Mouse (Mus musculus) cerebellum, adult (tissue): ENCODE results near the gene Bcar3.

Experiments
- ATAC-seq: cut with Nextera tagmentation; 2 replicates; pipeline ENCODE4 v1.9.2; 2017; ENCODE audit warnings: mild to moderate bottlenecking, moderate library complexity, mixed read lengths; ENCODE audit not compliant: insufficient number of reproducible peaks, low FRiP score, low TSS enrichment

Gene Bcar3

GRCm38 (mm10) chr3:122499647-122500046 is 205.7 kb downstream of the Bcar3 start:
- ATAC-seq, result no peak

DNA sequence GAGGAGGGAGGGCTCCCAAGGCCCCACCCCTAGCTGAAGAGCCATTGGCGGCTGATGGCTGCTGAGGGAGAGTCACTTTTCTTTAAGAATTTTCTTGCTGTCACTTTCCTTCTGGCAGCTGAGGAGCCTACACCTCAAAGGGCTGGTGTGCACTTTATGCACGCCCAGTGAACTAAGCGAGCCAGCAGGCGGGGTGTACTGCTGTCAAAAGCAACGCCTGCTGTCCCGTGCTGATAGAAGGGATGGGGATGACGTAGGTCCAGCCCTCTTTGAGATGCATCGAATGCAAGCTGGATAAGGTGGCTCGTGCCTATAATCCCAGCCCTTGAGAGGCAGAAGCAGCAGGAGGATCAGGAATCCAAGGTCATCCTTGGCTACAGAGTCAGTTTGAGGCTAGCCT is 207.0 kb downstream of the Bcar3 start:
- no peak for ATAC-seq

DNA sequence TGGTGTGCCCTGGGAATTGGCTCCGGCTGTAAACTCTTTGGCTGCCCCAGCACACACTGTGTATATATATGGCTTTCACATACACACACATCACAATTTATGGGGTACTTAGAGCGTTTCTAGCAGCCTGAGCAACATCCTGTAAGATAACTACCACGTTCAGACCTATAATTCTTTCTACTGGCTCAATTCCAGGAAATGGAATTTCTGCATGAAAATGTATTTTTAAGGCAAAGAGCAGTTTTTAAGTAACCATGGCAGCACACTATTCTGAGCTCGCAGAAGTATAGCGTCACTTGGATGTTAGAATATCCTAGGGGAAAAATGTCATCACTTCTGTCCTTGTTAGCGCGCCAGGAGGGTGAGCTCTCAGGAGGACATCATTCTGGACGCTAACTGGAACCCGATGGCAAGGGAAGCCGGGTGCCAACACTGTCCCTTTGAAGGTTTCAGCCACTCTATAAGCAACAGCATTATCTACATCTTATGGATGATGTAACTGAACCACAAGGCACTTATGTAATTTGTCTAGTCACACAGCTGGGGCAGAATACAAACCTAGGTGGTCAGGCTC is 212.5 kb downstream of the Bcar3 start:
- no peak for ATAC-seq

- no peak for ATAC-seq
These were observed 213.9 kb downstream of the Bcar3 start for GRCm38 (mm10) chr3:122507826-122508225.

GRCm38 (mm10) chr3:122509084-122509483 is 215.1 kb downstream of the Bcar3 start:
- peak; percentile 43; the same call in 1 of the 2 replicates for ATAC-seq

GRCm38 (mm10) chr3:122509534-122510239 is 215.8 kb downstream of the Bcar3 start:
- ATAC-seq, result no peak

DNA sequence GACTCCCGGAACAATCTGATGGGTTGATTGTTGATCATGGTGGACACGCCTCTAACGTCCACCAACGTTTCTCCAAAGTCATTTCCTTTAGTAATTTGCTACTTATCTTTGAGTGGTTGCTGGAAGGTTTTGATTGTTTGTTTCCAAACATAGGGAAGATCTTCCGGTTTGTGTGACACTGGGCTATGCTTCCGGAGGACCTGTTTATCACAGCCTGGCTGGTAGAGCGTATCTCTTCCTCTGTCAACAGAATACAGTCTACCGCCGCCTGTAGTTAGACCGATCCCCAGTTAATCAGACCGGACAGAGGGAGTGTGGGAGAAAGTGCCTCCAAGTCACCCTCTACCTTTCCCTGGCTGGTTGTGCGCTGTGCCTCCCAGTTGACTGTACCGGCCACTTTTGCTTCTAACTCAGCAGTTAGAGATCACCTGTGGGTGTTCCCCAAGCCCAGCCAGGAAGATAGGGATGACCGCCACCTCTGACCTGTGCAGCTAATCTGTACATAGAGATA is 216.4 kb downstream of the Bcar3 start:
- no peak for ATAC-seq

DNA sequence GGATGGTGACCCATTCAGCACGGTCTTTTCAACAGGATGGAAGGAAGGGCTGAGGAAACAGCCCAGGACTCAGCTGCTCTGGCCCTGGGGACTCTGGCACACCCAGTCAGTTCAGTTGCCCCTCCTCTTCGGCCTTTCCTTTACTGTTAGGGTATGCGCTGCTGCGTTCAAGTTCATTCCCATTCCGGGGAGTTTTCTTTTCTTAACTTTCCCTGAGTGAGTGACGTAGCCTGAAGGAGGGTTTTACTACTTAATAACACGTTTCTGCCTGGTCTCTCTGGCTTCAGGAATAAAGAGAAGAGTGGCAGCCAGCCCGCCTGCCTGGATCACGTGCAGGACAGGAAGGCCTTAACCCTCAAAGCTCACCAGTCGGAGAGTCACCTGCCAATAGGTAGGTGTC is 217.0 kb downstream of the Bcar3 start:
- ATAC-seq, result no peak

DNA sequence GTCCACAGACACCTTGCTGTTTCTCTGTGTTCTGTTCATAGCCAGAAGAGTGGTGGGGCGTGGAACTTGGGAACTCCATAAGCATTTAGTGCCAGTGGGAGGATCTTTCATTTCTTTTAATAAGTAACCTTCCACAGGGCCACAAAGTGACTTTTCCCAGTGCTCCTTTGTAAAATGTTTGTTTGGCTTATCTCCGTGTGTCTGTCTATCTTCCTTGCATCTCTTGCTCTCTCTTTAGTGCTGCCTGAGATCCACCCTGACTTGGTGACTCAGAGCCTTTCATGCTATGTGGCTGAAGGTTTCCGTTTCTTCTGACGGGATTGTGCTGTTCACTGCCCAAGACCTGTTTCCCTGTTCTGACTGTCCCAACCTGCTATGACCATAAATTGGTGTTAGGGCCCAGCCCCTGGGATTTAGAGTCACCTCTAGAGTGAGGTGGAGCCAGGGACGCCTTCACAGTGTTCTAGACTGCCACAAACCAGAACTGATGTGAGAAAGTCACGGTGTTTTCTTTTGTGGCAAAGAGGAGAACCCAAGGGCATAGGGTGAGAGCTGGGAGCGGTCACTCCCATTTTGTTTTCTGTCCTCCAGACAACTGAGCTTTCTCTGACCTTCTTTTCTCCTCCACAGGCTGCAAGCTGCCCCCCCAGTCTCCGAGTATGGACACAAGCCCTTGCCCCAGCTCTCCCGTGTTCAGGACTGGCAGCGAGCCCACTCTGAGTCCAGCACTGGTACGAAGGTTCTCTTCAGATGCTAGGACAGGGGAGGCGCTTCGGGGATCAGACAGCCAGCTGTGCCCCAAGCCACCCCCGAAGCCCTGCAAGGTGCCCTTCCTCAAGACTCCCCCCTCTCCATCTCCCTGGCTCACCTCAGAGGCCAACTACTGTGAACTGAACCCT is 218.0 kb downstream of the Bcar3 start:
- ATAC-seq, result no peak

GRCm38 (mm10) chr3:122512725-122513375 is 218.9 kb downstream of the Bcar3 start:
- ATAC-seq, result no peak

- ATAC-seq, result no peak
These were observed 221.8 kb downstream of the Bcar3 start for GRCm38 (mm10) chr3:122515568-122516326.

DNA sequence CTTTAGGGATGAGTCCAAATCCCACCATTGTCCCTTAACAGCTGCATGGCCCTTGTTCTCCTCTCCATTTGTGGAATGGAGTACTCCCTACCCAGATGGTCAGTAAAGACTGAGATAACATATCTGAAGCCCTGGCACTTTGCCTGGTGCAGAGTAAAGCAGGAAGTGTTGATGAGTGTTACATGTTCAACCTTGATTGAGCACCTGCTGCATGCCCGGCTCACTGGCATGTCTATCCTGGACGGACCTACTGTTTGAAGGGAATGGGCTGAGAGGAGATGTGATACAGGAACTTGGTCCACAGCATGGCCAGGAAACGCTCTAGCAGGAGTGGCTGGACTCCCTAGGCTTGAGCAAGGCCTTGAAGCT is 222.4 kb downstream of the Bcar3 start:
- no peak for ATAC-seq

GRCm38 (mm10) chr3:122517726-122518125 is 223.8 kb downstream of the Bcar3 start:
- ATAC-seq, result no peak

- no peak for ATAC-seq
These were observed 224.3 kb downstream of the Bcar3 start for GRCm38 (mm10) chr3:122518231-122518736.

DNA sequence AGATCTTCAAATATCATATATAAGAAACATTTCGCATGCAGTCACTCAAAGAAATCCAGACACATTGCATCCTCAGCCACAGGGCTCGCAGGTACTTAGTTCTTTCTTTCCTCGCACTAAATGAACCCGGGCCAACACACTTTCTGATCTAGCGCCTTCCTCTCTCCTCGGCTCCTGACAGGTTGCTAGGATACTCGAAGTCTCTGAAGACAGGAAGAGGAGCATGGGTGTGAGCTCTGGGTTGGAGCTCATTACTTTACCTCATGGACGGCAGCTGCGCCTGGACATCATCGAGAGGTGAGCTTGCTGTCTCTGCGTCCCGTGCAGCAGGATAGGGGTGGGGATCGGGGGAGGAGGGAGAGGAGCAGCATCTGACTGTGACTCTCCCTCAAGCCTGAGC is 225.1 kb downstream of the Bcar3 start:
- no peak for ATAC-seq

DNA sequence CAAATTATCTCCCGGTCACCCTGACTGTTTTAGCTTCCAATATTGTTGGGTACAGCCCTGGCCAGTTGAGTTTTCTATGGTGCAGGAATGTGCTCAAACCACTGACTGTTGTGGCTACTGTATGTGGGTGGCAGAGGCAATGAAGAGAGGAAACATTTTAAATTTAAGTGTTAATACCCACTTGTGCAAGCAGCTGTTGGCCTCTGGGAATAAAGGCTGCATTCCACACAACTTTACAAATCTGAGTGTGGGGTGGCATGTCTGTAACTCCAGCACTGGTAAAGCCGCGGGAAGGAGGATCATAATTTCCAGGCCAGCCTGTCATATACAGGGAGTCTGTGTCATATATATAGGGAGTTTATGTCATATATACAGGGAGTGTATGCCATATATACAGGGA is 226.4 kb downstream of the Bcar3 start:
- ATAC-seq, result no peak

- ATAC-seq, result no peak
These were observed 226.9 kb downstream of the Bcar3 start for GRCm38 (mm10) chr3:122520875-122521274.

DNA sequence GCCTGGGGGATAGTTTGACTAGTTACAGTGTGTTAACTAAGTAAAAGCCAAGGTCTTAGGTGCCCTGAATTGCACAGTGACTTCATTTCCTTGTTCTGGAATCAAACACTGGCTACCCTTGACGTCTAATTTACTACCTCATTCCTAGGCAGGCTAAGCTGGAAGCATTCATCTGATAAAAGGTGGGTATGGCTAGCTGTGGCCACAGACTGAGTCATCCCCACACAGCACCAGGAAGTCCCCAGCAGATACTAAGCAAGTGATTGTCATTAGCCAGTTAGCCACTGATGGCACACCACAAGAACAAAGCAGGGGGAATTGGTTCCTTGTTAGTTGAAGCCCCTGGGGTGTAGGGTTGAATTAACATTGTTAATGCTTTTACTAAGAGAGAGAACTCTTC is 227.4 kb downstream of the Bcar3 start:
- no peak for ATAC-seq

DNA sequence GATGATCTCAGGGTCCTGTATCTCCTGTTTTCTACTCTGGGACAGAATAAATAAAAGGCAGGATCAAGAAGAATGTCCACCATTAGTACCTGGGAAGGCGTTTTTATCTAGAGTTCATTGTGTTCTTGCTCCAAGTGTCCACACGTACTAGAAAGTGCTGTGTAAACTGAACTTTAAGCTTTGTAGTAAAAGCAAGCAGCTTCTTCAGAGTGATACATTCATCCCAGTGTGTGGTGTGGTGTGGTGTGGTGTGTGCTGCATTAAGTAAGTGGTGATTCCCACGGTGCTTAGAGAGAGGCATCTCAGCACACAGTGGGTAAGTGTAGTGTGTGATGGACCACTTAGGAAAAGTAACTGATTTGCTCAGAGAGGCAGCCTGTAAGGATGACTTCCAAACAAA is 234.5 kb downstream of the Bcar3 start:
- ATAC-seq, result no peak
